Mouse (Mus musculus) cortical plate, adult 2 months (tissue): ENCODE data around the gene Zfp454. TPM values are rescaled to one million over a fixed set of nuclear protein-coding genes. Genes with fewer than 3 reads are reported as not detected.

ENCODE experiments used
- H3K27ac ChIP-seq: fragments of 200-500 bp; 2 replicates; pipeline ENCODE4 v1.5.1; 2012; ENCODE audit warnings: low read length, control low read depth, inconsistent platforms; ENCODE audit not compliant: insufficient read depth
- H3K4me1 ChIP-seq: fragments of 200-500 bp; 2 replicates; pipeline ENCODE4 v1.6.1; 2011; ENCODE audit warnings: low read length; ENCODE audit not compliant: control insufficient read depth, insufficient read depth
- H3K4me3 ChIP-seq: fragments of 200-500 bp; 2 replicates; pipeline ENCODE4 v1.5.1; 2011; ENCODE audit warnings: mild to moderate bottlenecking, low read length, control low read depth; ENCODE audit not compliant: insufficient read depth
- CTCF ChIP-seq: fragments of 200-500 bp; IDR thresholded peaks from 2 replicates; pipeline ENCODE4 v1.5.1; 2011; ENCODE audit warnings: mild to moderate bottlenecking, control low read depth, low read length; ENCODE audit not compliant: insufficient read depth; ENCODE audit errors: extremely low read depth
- POLR2A ChIP-seq: fragments of 200-500 bp; IDR thresholded peaks from 2 replicates; pipeline ENCODE4 v1.6.1; 2011; ENCODE audit warnings: mild to moderate bottlenecking, low read length, control low read depth; ENCODE audit not compliant: insufficient read depth; ENCODE audit errors: extremely low read depth
- polyA plus RNA-seq: library from polyadenylated mRNA; depleted of rRNA; stranded (reverse); fragments of >200 nt; gene quantifications from 2 replicates; pipeline ENCODE4 v1.2.3, GENCODE M21; 2012; rRNA removed

Gene Zfp454
- polyA plus RNA-seq, 1 experiment = 5.6 TPM

DNA sequence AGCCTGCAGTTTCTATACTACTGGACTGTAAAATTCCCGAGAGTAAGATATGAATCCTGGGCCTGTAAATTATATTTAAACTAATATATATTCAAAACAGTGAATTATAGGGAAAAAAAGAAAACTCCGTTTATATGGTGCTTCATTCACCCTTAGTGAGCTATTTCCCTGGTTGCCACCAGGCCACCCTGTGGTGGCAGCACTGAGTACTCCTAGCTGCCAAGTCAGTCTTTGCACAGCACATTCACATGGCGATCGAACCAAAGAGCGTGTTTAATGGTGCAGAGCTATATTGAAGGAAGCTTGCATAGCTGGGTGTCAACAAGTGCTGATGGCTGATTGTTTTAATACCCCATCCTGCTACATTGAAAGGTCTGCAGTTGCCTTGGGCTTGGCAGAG lies 40.4 kb downstream of the Zfp454 start:
- TF ChIP-seq CTCF (peak; percentile 54), POLR2A (no peak)
- H3K4me1 ChIP-seq = no peaks in the 10 kb centered on the region
- H3K27ac ChIP-seq = no peak overlapping the region
- H3K4me3 ChIP-seq = no peak overlapping the region

DNA sequence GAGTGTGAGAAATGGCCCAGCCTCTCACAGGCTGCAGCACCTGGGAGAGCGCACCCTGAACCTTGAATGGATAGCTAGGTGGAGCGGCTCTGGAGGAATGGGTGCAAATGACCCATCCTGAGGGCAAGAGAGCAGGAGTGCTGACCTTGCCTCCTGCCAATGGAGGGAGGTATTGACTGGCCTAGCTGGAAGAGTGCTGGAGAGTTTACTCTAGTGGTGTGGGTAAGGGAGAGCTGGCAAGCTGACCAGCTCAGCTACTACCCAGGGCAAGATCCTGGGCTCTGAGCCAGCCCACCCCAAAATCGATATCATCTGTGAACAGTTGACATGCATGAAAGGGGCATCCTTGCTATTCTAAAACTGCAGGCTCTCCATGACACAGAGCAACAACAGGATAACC lies 41.5 kb downstream of the Zfp454 start:
- TF ChIP-seq CTCF (no peak), POLR2A (no peak)
- Histone ChIP-seq H3K4me1 (no peaks in the 10 kb centered on the region), H3K4me3 (no peak overlapping the region), H3K27ac (no peak overlapping the region)

DNA sequence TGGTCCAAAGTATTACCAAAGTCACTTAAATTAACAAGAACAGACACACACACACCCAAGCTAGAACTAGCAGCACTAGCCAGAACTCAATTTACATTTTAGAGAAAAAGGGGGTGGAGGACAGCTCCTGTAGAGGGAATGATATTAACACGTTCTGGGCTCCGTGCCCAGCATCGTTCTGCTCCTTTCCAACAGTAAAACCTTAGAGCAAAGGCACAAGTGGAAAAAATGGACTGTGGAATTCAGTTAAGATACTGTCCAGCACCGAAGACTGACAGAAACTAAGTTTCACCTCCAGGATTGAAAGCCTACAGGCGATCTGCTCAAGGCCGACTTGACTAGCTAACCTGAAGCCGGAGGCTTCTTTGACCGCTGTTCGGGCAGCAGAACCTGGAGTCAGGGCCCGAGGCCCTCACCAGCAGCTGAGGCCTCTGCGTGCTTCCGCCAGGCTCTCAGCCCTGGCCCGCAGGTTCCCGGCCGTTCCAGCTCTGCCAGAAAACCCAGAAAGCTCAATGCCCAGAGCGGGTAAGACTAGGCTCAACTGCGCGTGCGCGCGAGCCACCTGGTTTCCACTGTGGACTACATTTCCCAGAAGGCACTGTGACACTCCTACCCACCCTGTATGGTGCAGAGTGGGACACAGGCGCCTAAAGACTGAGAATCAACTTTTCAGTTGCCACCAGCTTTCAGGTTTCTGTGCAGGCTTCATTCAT lies 46.3 kb downstream of the Zfp454 start, which contains the start of gene Zfp879:
Zfp879 (minus strand) TSS at position 530 of the 713 bp plus-strand sequence.
- H3K4me1 ChIP-seq = peaks cover 2% of the 10 kb centered on the region; the same call in 1 of the 2 replicates
- peak; percentile 82 for TF ChIP-seq POLR2A
- TF ChIP-seq CTCF = no peak

DNA sequence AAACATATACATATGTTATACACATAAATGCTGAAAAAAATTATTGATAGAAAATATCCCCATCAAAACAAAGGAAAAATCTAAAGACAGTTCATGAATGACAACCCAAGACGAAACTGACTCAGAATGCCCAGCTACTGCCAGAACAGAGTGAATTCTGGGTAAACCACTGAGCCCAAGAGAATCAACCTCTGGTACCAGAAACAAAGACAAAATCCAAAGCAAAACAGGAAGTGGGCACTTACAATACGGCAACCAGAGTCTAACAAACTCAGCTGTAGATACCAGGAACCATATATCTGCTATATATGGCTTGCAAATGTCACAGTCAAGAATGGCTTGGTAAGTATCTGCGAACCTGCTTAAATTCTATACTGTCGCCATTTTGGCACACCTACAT lies 51.7 kb downstream of the Zfp454 start:
- Histone ChIP-seq H3K4me1 (peaks cover 2% of the 10 kb centered on the region; the same call in 1 of the 2 replicates), H3K27ac (no peak overlapping the region), H3K4me3 (no peak overlapping the region)
- TF ChIP-seq POLR2A = no peak
- TF ChIP-seq CTCF = no peak

More for the DNA sequence above, 46.3 kb downstream of the Zfp454 start, which contains the start of gene Zfp879:
- Histone ChIP-seq H3K27ac (peak within 1 kb of the TSS; percentile 13; the same call in 1 of the 2 replicates), H3K4me3 (peak within 1 kb of the TSS; percentile 39)

DNA sequence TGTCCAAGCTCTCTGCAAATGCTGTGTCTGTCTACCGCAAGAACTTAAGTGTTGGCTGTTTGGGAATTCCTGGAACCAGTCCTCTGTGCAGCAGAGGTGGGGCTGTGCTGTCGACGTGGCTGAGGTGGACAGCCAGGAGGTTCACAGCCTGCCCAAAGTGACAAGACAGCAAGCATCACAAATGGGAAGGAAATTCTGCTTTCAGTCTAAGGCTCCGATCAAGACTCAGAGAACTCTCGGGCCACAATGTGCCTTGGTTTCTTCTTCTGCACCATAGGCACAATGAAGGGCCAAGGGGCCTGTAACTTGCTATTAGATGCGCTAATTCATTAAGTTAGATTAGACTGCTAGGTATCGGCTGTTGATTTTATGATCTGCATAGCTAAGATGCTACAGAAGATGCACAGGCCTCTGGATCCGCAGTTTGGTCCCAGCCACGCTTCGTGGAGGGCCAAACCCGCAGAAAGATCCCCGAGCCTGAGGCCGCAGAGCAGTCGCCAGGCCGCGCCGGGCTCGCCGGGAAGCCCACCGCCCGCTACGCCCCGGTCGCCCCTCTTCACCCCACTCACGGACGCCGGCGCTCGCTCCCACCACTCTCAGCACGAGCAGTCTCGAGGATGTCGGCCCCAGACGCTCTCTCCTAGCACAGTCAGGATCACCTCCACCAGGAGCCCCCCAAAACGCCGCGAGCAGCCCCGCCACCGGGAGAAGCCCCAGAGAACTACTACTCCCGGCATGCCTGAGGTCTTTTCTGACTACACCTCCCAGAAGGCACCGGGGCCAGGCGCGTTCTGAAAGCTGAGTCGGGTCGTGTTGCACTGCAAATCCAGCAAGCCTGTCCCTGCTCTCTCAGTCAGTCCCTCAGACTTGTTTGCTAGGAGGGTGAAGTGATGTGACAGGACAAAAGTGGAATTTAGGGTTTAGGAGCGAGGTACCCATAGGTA lies 60.2 kb downstream of the Zfp454 start, which contains the start of gene Zfp354c:
Zfp354c (minus strand) TSS at position 715 of the 944 bp plus-strand sequence.
- H3K27ac ChIP-seq = no peak within 1 kb of the TSS
- TF ChIP-seq POLR2A (peak; percentile 94), CTCF (no peak)
- peak within 1 kb of the TSS; percentile 38 for H3K4me3 ChIP-seq
- peaks cover 2% of the 10 kb centered on the region; the same call in 1 of the 2 replicates for H3K4me1 ChIP-seq

DNA sequence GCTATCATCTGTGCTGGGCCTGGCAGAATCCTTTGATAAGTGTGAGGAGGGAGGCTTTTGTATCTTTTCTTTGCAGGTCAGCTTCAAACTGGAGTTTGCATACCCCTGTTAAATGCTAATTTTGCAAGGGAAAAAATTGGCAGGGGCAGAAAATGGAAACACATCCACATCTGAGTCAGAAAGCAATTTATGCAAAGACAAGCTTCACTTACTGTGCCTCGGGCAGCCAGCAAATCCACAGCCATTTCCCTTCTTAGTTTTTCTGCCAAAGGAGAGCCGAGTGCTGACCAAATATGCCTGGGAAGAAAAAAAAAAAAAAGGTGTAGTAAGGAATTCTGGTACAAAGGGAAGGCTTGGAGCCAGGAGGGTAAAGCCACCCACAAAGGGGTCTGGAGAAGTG lies 61.2 kb downstream of the Zfp454 start:
- Histone ChIP-seq H3K4me3 (peak overlapping the region; percentile 38; the same call in 1 of the 2 replicates), H3K27ac (no peak overlapping the region), H3K4me1 (peaks cover 2% of the 10 kb centered on the region; the same call in 1 of the 2 replicates)
- no peak for TF ChIP-seq POLR2A
- TF ChIP-seq CTCF = no peak

Other genes starting within 250 kb of the Zfp454 start
- gene Zfp354c, start 59.9 kb downstream of the Zfp454 start, polyA plus RNA-seq = 16.4 and 18.8 TPM in 2 replicates
- 1.6 TPM in 2 replicates for gene Zfp879, start 46.1 kb downstream of the Zfp454 start, polyA plus RNA-seq
- gene Grm6, start 37.0 kb downstream of the Zfp454 start, polyA plus RNA-seq = not detected in 2 replicates
- 16.7 and 17.5 TPM in 2 replicates for gene Zfp2, start 28.5 kb upstream of the Zfp454 start, polyA plus RNA-seq
- 2.7 and 3.3 TPM in 2 replicates for gene Zfp354b, start 44.0 kb upstream of the Zfp454 start, polyA plus RNA-seq
- gene 4933414I15Rik, start 56.1 kb upstream of the Zfp454 start, polyA plus RNA-seq = not detected in 2 replicates
- gene Prop1, start 66.1 kb upstream of the Zfp454 start, polyA plus RNA-seq = not detected in 2 replicates
- gene Olfr1378, start 78.9 kb upstream of the Zfp454 start, polyA plus RNA-seq = not detected in 2 replicates
- not detected in 2 replicates for gene Olfr1377, start 94.3 kb upstream of the Zfp454 start, polyA plus RNA-seq
- not detected in 2 replicates for gene Olfr51, start 115.9 kb upstream of the Zfp454 start, polyA plus RNA-seq
- gene Olfr54, start 126.6 kb upstream of the Zfp454 start, polyA plus RNA-seq = not detected in 2 replicates
- not detected in 2 replicates for gene Olfr1375, start 160.5 kb upstream of the Zfp454 start, polyA plus RNA-seq
- gene Zfp354a, start 171.6 kb upstream of the Zfp454 start, polyA plus RNA-seq = 10.0 and 10.2 TPM in 2 replicates